Mouse (Mus musculus) heart, postnatal 0 days (tissue): ENCODE results near the gene Slc35e2. TPM values are rescaled to one million over a fixed set of nuclear protein-coding genes. Genes with fewer than 3 reads are reported as not detected.

Experiments used
- ATAC-seq: fragments of 200-750 bp; cut with Nextera tagmentation; 2 replicates; pipeline ENCODE4 v1.8.0; 2017; ENCODE audit warnings: low read depth, moderate number of reproducible peaks, moderate library complexity; ENCODE audit not compliant: insufficient read depth
- DNase-seq: peaks from one replicate; pipeline ENCODE4 v3.0.0-alpha.2; 2016; ENCODE audit warnings: low spot score
- H3K27ac ChIP-seq: fragments of 300-500 bp; sonication (generic); 2 replicates; pipeline ENCODE4 v1.5.1; 2014; ENCODE audit warnings: low read depth, mild to moderate bottlenecking
- H3K27me3 ChIP-seq: fragments of 300-500 bp; sonication (generic); 2 replicates; pipeline ENCODE4 v1.6.1; 2014; ENCODE audit warnings: low read length, mixed read lengths; ENCODE audit not compliant: control insufficient read depth, insufficient read depth
- H3K36me3 ChIP-seq: fragments of 300-500 bp; sonication (generic); replicated peaks from 2 replicates; pipeline ENCODE4 v1.6.1; 2014; ENCODE audit warnings: low read length, mixed read lengths; ENCODE audit not compliant: control insufficient read depth, insufficient read depth
- H3K4me1 ChIP-seq: fragments of 300-500 bp; sonication (generic); 2 replicates; pipeline ENCODE4 v1.6.1; 2014; ENCODE audit warnings: antibody characterized with exemption; ENCODE audit not compliant: control insufficient read depth, insufficient read depth
- H3K4me2 ChIP-seq: fragments of 300-500 bp; sonication (generic); 2 replicates; pipeline ENCODE4 v1.6.1; 2014; ENCODE audit warnings: low read depth, mild to moderate bottlenecking, low read length, moderate library complexity
- H3K4me3 ChIP-seq: fragments of 300-500 bp; sonication (generic); 2 replicates; pipeline ENCODE4 v1.5.1; 2014; ENCODE audit warnings: low read depth, low read length
- H3K9ac ChIP-seq: fragments of 300-500 bp; sonication (generic); replicated peaks from 2 replicates; pipeline ENCODE4 v1.6.1; 2014; ENCODE audit warnings: low read depth, low read length, mixed read lengths
- H3K9me3 ChIP-seq: fragments of 300-500 bp; sonication (generic); replicated peaks from 2 replicates; pipeline ENCODE4 v1.6.1; 2016; ENCODE audit warnings: low read length; ENCODE audit not compliant: control insufficient read depth
- CTCF ChIP-seq: IDR thresholded peaks from 2 replicates; pipeline ENCODE4 v1.5.1; 2016; ENCODE audit warnings: antibody characterized with exemption, control low read depth, low read depth
- EP300 ChIP-seq: IDR thresholded peaks from 2 replicates; pipeline ENCODE4 v1.6.1; 2016; ENCODE audit warnings: antibody characterized with exemption, low read depth
- WGBS: fragments of 180-500 bp; shearing (Covaris S2); extraction: QIAGEN DNeasy Blood & Tissue Kit; methylation state at CpG from one replicate; pipeline ENCODE4 v1.1.7; 2014; 5-methylcytosine and 5-hydroxymethylcytosine counted together
- polyA plus RNA-seq: library from polyadenylated mRNA; unstranded; fragments of >200 nt; fragmentation: Nextera tagmentation; extraction: Ambion mirVana; gene quantifications from 2 replicates; pipeline ENCODE4 v1.2.1, GENCODE M21; 2015
- total RNA-seq: library from RNA; depleted of rRNA; stranded (reverse); fragments of >200 nt; gene quantifications from 2 replicates; pipeline ENCODE4 v1.2.3, GENCODE M21; 2014; ENCODE audit warnings: low replicate concordance

The Slc35e2 gene
- total and polyA plus RNA-seq, 2 experiments from 2014 or later, result 4.4 to 11.8 TPM

GRCm38 (mm10) chr4:155606825-155607224, 5.6 kb downstream of the Slc35e2 start:
- Histone ChIP-seq H3K27ac (no peak overlapping the region), H3K9ac (no peak overlapping the region), H3K4me1 (no peaks in the 10 kb centered on the region), H3K4me3 (no peak overlapping the region), H3K36me3 (peaks cover 30% of the 10 kb centered on the region), H3K9me3 (no peaks in the 10 kb centered on the region), H3K27me3 (no peaks in the 10 kb centered on the region), H3K4me2 (no peak overlapping the region)
- DNase-seq, result no peak
- WGBS, result 83% methylated on average over 2 of the region's 2 CpGs
- ATAC-seq, result no peak
- TF ChIP-seq EP300, result no peak
- no peak for TF ChIP-seq CTCF

DNA sequence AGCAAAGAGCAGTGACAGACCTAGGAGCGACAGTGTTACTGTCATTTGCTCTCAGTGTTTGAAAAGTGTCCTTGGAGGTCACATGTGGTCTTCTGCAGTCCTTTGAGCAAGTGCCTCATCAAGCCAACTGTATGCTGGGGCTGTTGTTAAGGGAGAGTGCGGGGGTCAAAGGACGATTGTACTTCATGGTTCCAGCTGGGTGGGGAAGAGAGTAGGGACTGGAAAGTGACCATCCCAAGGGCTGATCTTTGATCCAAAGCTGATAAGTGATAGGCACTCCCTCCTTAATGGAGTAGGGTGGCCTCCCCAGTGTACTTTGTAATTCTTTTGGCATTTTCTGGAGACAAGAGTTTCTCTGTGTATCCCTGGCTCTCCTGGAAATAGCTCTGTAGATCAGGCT, 10.6 kb downstream of the Slc35e2 start:
- ATAC-seq (no peak), DNase-seq (no peak)
- Histone ChIP-seq H3K36me3 (peaks cover 65% of the 10 kb centered on the region), H3K4me1 (no peaks in the 10 kb centered on the region), H3K27ac (no peak overlapping the region), H3K9ac (no peak overlapping the region), H3K9me3 (no peaks in the 10 kb centered on the region), H3K27me3 (no peaks in the 10 kb centered on the region), H3K4me2 (no peak overlapping the region), H3K4me3 (no peak overlapping the region)
- no peak for TF ChIP-seq CTCF
- no peak for TF ChIP-seq EP300
- whole genome bisulfite sequencing, result 74% methylated on average over 3 of the region's 3 CpGs

DNA sequence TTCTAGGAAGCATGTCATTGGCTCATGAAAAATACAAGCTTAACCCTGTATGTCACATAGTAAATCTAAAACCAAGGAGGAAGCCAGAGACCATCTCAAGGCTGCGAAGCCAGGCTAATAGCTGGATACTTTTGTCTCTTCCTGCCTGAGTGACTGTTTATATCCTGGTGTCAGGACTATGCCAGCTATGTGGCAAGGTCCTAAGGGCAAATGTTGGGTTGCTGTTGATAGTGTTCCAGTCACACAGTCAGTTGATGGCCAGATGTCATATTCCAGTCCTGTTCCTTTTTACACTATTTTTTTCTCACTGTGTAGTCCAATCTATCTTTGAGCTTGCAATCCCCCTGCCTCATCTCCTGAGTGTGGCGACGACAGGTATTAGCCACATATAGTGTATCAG, 12.0 kb downstream of the Slc35e2 start:
- TF ChIP-seq CTCF (no peak), EP300 (no peak)
- 90% methylated on average over 3 of the region's 3 CpGs for WGBS
- ATAC-seq (no peak), DNase-seq (no peak)
- no peaks in the 10 kb centered on the region for H3K4me1 ChIP-seq
- no peaks in the 10 kb centered on the region for H3K9me3 ChIP-seq
- H3K27ac ChIP-seq, result no peak overlapping the region
- H3K4me3 ChIP-seq, result no peak overlapping the region
- peaks cover 78% of the 10 kb centered on the region for H3K36me3 ChIP-seq
- H3K27me3 ChIP-seq, result no peaks in the 10 kb centered on the region
- H3K4me2 ChIP-seq, result no peak overlapping the region
- H3K9ac ChIP-seq, result no peak overlapping the region

- WGBS, result 79% methylated on average over 5 of the region's 5 CpGs
- TF ChIP-seq CTCF (no peak), EP300 (no peak)
- peaks cover 75% of the 10 kb centered on the region for H3K36me3 ChIP-seq
- H3K9me3 ChIP-seq, result no peaks in the 10 kb centered on the region
- no peak overlapping the region for H3K27ac ChIP-seq
- H3K4me3 ChIP-seq, result no peak overlapping the region
- H3K4me2 ChIP-seq, result no peak overlapping the region
- no peaks in the 10 kb centered on the region for H3K27me3 ChIP-seq
- H3K9ac ChIP-seq, result no peak overlapping the region
- no peak for ATAC-seq
- H3K4me1 ChIP-seq, result no peaks in the 10 kb centered on the region
- no peak for DNase-seq
Measured at GRCm38 (mm10) chr4:155618321-155618720, 17.1 kb downstream of the Slc35e2 start.

DNA sequence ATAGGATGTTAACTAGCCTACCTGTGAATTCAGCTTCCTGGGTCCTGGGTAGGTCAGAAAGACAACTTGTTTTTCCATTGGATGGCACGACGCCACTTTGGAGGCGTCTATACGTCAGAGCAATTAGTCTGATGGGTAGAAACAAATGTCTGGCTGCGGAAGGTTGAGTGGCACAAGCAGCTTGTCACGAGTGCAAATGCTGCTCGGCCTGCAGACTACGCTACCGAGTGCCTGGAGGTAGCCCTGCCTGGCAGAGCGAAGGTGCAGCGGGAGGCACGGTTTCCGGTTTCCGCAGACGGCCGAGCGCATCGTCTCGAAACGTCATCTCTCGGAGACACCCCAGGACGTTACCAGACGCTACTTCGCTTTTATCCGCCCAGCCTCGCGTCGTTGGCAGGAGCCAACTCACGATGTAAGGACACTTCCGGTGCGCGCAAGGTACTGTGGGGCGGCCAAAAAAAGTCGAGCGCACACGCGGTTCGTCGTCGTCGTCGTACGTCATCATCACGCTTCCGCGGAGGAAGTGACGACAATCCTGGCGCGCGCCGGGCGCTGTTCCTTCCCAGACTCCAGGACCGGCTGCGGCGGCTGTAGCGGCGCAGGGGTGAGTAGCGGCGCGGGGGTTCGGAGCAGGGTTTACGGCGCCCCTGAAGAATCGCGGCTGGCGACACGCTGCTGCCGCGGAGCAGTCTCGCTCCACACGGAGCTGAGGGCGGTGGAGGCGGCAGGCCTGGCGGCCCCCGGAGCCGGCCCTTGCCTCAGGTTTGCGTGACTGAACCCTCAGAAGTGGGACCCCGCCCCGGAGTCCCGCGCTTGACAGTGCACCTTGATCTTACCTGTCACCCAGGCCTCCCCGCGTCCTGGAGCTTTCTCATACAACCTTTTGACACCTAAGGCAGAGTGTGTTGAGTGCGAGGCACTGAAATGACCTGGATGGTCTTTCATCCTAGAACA, 23.4 kb downstream of the Slc35e2 start, which contains the start of gene Cdk11b:
TSS of gene Cdk11b (plus strand) at position 517 of the 954 bp plus-strand sequence.
- TF ChIP-seq EP300 (peak; percentile 80; the same call in 1 of the 2 replicates), CTCF (no peak)
- H3K9ac ChIP-seq, result peak within 1 kb of the TSS; percentile 91
- H3K9me3 ChIP-seq, result no peaks in the 10 kb centered on the region
- peaks cover 9% of the 10 kb centered on the region for H3K4me1 ChIP-seq
- H3K4me2 ChIP-seq, result peak within 1 kb of the TSS; percentile 80
- DNase-seq, result peak; percentile 99
- peak; percentile 100 for ATAC-seq
- H3K27me3 ChIP-seq, result no peaks in the 10 kb centered on the region
- peak within 1 kb of the TSS; percentile 97 for H3K4me3 ChIP-seq
- H3K27ac ChIP-seq, result peak within 1 kb of the TSS; percentile 91
- H3K36me3 ChIP-seq, result peaks cover 47% of the 10 kb centered on the region
- WGBS, result under 1% methylated on average over 83 of the region's 84 CpGs
